8 mouse cellular contexts compared by ENCODE assay signal in the genomic region with DNA sequence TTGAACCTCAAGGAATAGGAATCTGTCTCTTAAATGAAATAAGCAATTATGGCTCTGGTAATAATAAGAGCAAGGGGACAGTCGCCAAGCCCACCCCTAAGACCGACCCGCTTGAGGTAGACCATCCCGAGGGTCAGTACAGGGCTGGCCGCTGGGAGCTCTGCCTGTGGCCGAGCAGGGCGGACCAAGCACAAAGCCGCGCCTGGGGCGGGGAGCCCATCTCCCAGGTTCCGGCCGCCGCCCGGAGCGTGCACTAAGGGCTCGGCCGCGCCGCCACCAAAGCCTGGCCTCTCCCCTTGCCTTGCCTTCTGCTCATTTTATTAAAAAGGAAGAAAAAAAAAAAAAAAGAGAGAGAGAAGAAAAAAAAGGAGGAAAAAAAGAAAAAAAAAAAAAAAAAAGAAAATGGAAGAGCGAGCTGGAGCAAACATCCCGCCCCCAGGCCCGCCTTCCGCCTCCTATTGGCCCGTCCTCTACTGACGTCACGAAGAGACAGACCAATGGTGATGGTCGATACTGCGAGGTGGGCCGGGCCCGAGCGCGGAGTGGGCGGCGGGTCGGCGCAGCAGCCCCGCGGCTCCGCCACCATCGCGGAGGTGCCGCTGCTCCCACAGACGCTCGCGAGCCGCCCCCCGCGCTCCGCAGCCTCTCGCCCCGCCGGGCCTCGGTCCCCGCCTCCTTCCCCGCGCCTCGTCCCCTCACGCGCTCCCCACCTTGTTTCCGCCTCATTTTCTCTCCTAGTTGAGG. TPM values are rescaled to one million over a fixed set of nuclear protein-coding genes. Genes with fewer than 3 reads are reported as not detected.
A peak's percentile ranks its signal among the peaks of the same experiment; 100 is the strongest.
DNase-seq lines count a peak whose midpoint lies in the region; ATAC-seq and TF ChIP-seq lines count a peak whose summit lies in the region.

A gene (plus strand): TSS at position 629 of the 744 bp plus-strand sequence.

- no peaks in the 10 kb centered on the region for H3K4me1 ChIP-seq in ES-Bruce4 (ENCODE audit: control insufficient read depth, insufficient read depth, low read length)
- peaks cover 14% of the 10 kb centered on the region; the same call in 1 of the 2 replicates for H3K4me1 ChIP-seq in forebrain, embryonic 14.5 days (ENCODE audit: control insufficient read depth, insufficient read depth, low read length)
- peaks cover 22% of the 10 kb centered on the region for H3K4me1 ChIP-seq in neural tube, embryonic 15.5 days

- ATAC-seq in cerebellum, adult (ENCODE audit: insufficient number of reproducible peaks, low FRiP score, low TSS enrichment): peak; percentile 97
- ATAC-seq in forebrain, embryonic 14.5 days: peak; percentile 99
- peak; percentile 99 for ATAC-seq in neural tube, embryonic 15.5 days (ENCODE audit: low FRiP score)

- peak; percentile 34 for TF ChIP-seq POLR2A in ES-Bruce4 (IDR thresholded peaks at IDR 0.05; ENCODE audit: insufficient read depth, low read length)

- no peaks in the 10 kb centered on the region for H3K27me3 ChIP-seq in ES-Bruce4 (ENCODE audit: control insufficient read depth, insufficient read depth, low read length, poor library complexity, severe bottlenecking)
- no peaks in the 10 kb centered on the region for H3K27me3 ChIP-seq in forebrain, embryonic 14.5 days (replicated peaks; ENCODE audit: control insufficient read depth, insufficient read depth, low read length)
- H3K27me3 ChIP-seq in neural tube, embryonic 15.5 days (replicated peaks): no peaks in the 10 kb centered on the region

- no peak for TF ChIP-seq CTCF in ES-Bruce4 (IDR thresholded peaks at IDR 0.05; ENCODE audit: low read depth, low read length)

- H3K4me2 ChIP-seq in forebrain, embryonic 14.5 days (ENCODE audit: low read length): peak within 1 kb of the TSS; percentile 80
- H3K4me2 ChIP-seq in neural tube, embryonic 15.5 days: peak within 1 kb of the TSS; percentile 64

- no peaks in the 10 kb centered on the region for H3K9me3 ChIP-seq in ES-Bruce4 (replicated peaks; ENCODE audit: control insufficient read depth, insufficient read depth, low read length, poor library complexity, severe bottlenecking)
- H3K9me3 ChIP-seq in forebrain, embryonic 14.5 days (replicated peaks; ENCODE audit: control insufficient read depth, low read length): no peaks in the 10 kb centered on the region
- no peaks in the 10 kb centered on the region for H3K9me3 ChIP-seq in neural tube, embryonic 15.5 days (replicated peaks)

- H3K36me3 ChIP-seq in ES-Bruce4 (ENCODE audit: control insufficient read depth, insufficient read depth, low read length, poor library complexity, severe bottlenecking): no peaks in the 10 kb centered on the region
- no peaks in the 10 kb centered on the region for H3K36me3 ChIP-seq in forebrain, embryonic 14.5 days (ENCODE audit: control insufficient read depth, insufficient read depth, low read length)
- H3K36me3 ChIP-seq in neural tube, embryonic 15.5 days: no peaks in the 10 kb centered on the region

- peak within 1 kb of the TSS; percentile 96 for H3K9ac ChIP-seq in ES-Bruce4 (ENCODE audit: low read depth, poor library complexity, severe bottlenecking)
- H3K9ac ChIP-seq in forebrain, embryonic 14.5 days (ENCODE audit: low read length): peak within 1 kb of the TSS; percentile 98
- H3K9ac ChIP-seq in neural tube, embryonic 15.5 days (replicated peaks): peak within 1 kb of the TSS; percentile 98

- intact Hi-C loops in heart, postnatal 14 days (cut with DNase I): loop anchor here (2.0 to 10.0 kb wide), 2 partner anchors 16 to 54 kb away; no protein-coding TSS in a partner anchor

- TF ChIP-seq EP300 in ES-Bruce4 (IDR thresholded peaks at IDR 0.05; ENCODE audit: insufficient read depth, low read depth, low read length): no peak

- peak within 1 kb of the TSS; percentile 24; the same call in 1 of the 2 replicates for H3K27ac ChIP-seq in ES-Bruce4 (ENCODE audit: insufficient read depth, low read length)
- peak within 1 kb of the TSS; percentile 99 for H3K27ac ChIP-seq in forebrain, embryonic 14.5 days (ENCODE audit: low read depth, low read length)
- peak within 1 kb of the TSS; percentile 98 for H3K27ac ChIP-seq in neural tube, embryonic 15.5 days (replicated peaks)

- H3K4me3 ChIP-seq in ES-Bruce4 (ENCODE audit: low read depth, low read length): peak within 1 kb of the TSS; percentile 84
- peak within 1 kb of the TSS; percentile 100 for H3K4me3 ChIP-seq in forebrain, embryonic 14.5 days (ENCODE audit: low read depth, low read length)
- peak within 1 kb of the TSS; percentile 98 for H3K4me3 ChIP-seq in neural tube, embryonic 15.5 days (replicated peaks)

- under 1% methylated on average over 60 of the region's 60 CpGs for WGBS in forebrain, embryonic 14.5 days
- under 1% methylated on average over 59 of the region's 60 CpGs for WGBS in neural tube, embryonic 15.5 days

- peak; percentile 98 for DNase-seq in forebrain, embryonic 14.5 days (ENCODE audit: low spot score)
- DNase-seq in heart, postnatal 14 days: peak; percentile 99
- peak; percentile 99 for DNase-seq in layer of hippocampus, adult 11-12 months (ENCODE audit: low spot score)
- peak; percentile 97 for DNase-seq in lung, adult 18-20 months
- DNase-seq in testis, postnatal 14 days (ENCODE audit: low spot score): peak; percentile 97

RNA-seq across cellular contexts. Expression of the gene that starts here (rescaled TPM):
- polyA plus RNA-seq in ES-Bruce4 (2011; ENCODE audit: insufficient read depth, insufficient read length, low read depth, missing spikeins): 77.3 and 93.6 TPM in 2 replicates
- 21.2 and 25.1 TPM in 2 replicates for polyA plus RNA-seq in forebrain, embryonic 14.5 days (2014; fragmentation: Nextera tagmentation; extraction: Ambion mirVana)
- 10 to 100 TPM; 52.5 to 62.6 TPM for total RNA-seq in heart, postnatal 14 days (2021)
- polyA plus RNA-seq in neural tube, embryonic 15.5 days (2015; fragmentation: Nextera tagmentation; extraction: Ambion mirVana): 31.8 and 34.6 TPM in 2 replicates

Comparison
In these comparisons a context has a peak if more than half of its experiments do, and no peak if none do; other contexts are left out.
1. Peak in every context shown above with its lines: DNase-seq, ATAC-seq, H3K4me3 ChIP-seq and H3K27ac ChIP-seq.
2. H3K27ac ChIP-seq: peak in every context shown above with its lines; median percentile 99 in forebrain, embryonic 14.5 days; 98 in neural tube, embryonic 15.5 days; 24 in ES-Bruce4.